Mouse (Mus musculus): ENCODE measurements around the gene Pdpn. TPM values are rescaled to one million over a fixed set of nuclear protein-coding genes. Genes with fewer than 3 reads are reported as not detected.

Gene Pdpn
- polyA plus RNA-seq, 1 experiment from 2014 or later = 49.9 TPM

DNA sequence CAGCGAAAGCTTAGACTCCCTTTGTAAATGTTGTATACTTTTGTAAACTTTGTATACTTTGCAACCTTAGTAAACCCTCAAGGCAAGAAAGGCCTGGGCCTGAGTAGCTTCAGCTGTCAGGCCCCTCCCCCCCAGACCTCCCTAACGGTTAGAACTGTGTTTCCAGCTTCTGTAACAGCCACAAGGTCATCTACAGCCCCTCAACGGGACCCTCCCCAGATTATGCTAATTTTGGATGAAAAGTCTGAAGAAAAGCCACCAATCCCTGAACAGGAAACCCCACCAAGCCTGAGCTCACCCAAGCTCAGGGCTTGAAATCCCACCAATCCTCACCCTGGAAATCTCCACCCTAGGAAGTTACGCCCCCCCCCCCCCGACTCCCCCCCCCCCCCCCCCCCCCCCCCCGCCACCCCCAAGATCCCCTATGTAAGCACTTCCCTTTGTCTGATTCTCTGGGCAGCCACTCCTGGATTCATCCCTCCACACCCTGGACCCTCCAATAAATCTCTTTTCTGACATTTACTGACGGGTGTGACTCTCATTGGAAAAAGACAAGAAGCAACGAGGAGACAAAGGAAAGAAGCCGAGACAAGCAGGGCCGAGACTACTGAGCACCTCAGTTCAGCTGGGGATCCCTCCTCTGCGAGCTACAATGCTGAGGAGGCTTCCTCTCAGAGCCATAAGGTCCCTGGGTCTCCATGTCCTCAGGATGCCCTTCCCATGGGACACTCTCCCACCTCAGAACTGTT, 25.0 kb upstream of the Pdpn start:
- WGBS = 17% methylated on average over 8 of the region's 11 CpGs
- H3K4me2 ChIP-seq (ENCODE audit: low read length) = no peak overlapping the region; the same call in 1 of the 2 replicates

DNA sequence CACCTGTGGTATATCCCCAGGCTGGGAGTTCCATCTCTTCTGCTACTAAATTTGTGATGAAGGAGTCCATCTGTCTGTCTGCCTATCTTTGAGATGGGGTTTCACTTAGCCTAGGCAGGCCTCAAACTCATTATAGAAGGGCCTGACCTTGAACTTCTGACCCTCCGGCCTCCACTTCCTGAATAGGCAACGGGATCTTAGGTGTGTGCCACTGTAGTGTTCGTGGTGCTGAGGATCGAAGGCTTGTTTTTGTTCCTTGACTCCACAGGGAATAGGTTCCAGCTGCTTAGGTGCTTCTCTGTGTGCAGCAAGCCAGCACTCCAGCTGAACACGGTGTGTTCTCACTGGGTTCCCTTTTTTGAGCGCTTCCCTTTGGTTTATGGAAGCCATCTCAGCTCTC, 13.9 kb upstream of the Pdpn start:
- Histone ChIP-seq H3K4me2 (ENCODE audit: low read length) (no peak overlapping the region), H3K36me3 (ENCODE audit: insufficient read depth, low read length) (no peaks in the 10 kb centered on the region), H3K4me1 (replicated peaks; ENCODE audit: insufficient read depth, low read length) (no peaks in the 10 kb centered on the region), H3K4me3 (replicated peaks; ENCODE audit: low read depth, low read length) (no peak overlapping the region), H3K27ac (no peak overlapping the region), H3K9ac (ENCODE audit: low read depth, low read length) (no peak overlapping the region), H3K27me3 (ENCODE audit: insufficient read depth, low read length) (no peaks in the 10 kb centered on the region), H3K9me3 (replicated peaks; ENCODE audit: low read length) (no peaks in the 10 kb centered on the region)
- DNase-seq (ENCODE audit: low spot score) = no peak
- ATAC-seq (replicated peaks; ENCODE audit: low FRiP score, low read depth) = no peak
- WGBS = 39% methylated on average over 6 of the region's 6 CpGs
- no peak for TF ChIP-seq CTCF (IDR thresholded peaks at IDR 0.05; ENCODE audit: low read depth)

More for the DNA sequence above, 25.0 kb upstream of the Pdpn start:
- Histone ChIP-seq H3K4me1 (replicated peaks; ENCODE audit: insufficient read depth, low read length) (0 out of 2 replicates have a peak, but pooled peaks cover 2% of the 10 kb centered on the region), H3K27me3 (ENCODE audit: insufficient read depth, low read length) (no peaks in the 10 kb centered on the region), H3K9ac (ENCODE audit: low read depth, low read length) (no peak overlapping the region), H3K9me3 (replicated peaks; ENCODE audit: low read length) (no peaks in the 10 kb centered on the region), H3K4me3 (replicated peaks; ENCODE audit: low read depth, low read length) (no peak overlapping the region), H3K27ac (no peak overlapping the region), H3K36me3 (ENCODE audit: insufficient read depth, low read length) (no peaks in the 10 kb centered on the region)
- no peak for TF ChIP-seq CTCF (IDR thresholded peaks at IDR 0.05; ENCODE audit: low read depth)
- peak; percentile 26; the same call in 1 of the 2 replicates for ATAC-seq (replicated peaks; ENCODE audit: low FRiP score, low read depth)
- peak; percentile 16 for DNase-seq (ENCODE audit: low spot score)

- 52% methylated on average over 2 of the region's 2 CpGs for WGBS
- H3K4me3 ChIP-seq (replicated peaks; ENCODE audit: low read depth, low read length) = no peak overlapping the region
- H3K4me1 ChIP-seq (replicated peaks; ENCODE audit: insufficient read depth, low read length) = no peaks in the 10 kb centered on the region
- DNase-seq (ENCODE audit: low spot score) = no peak
- peak; percentile 61 for TF ChIP-seq CTCF (IDR thresholded peaks at IDR 0.05; ENCODE audit: low read depth)
- H3K27ac ChIP-seq = no peak overlapping the region
- H3K4me2 ChIP-seq (ENCODE audit: low read length) = no peak overlapping the region
- H3K36me3 ChIP-seq (ENCODE audit: insufficient read depth, low read length) = no peaks in the 10 kb centered on the region
- no peaks in the 10 kb centered on the region for H3K27me3 ChIP-seq (ENCODE audit: insufficient read depth, low read length)
- H3K9ac ChIP-seq (ENCODE audit: low read depth, low read length) = no peak overlapping the region
- no peak for ATAC-seq (replicated peaks; ENCODE audit: low FRiP score, low read depth)
- H3K9me3 ChIP-seq (replicated peaks; ENCODE audit: low read length) = no peaks in the 10 kb centered on the region
These were observed 12.0 kb upstream of the Pdpn start for GRCm38 (mm10) chr4:143311341-143311740.

- H3K4me1 ChIP-seq (replicated peaks; ENCODE audit: insufficient read depth, low read length) = no peaks in the 10 kb centered on the region
- H3K9ac ChIP-seq (ENCODE audit: low read depth, low read length) = no peak overlapping the region
- no peak for DNase-seq (ENCODE audit: low spot score)
- TF ChIP-seq CTCF (IDR thresholded peaks at IDR 0.05; ENCODE audit: low read depth) = no peak
- H3K4me2 ChIP-seq (ENCODE audit: low read length) = no peak overlapping the region
- 60% methylated on average over 5 of the region's 5 CpGs for WGBS
- no peaks in the 10 kb centered on the region for H3K36me3 ChIP-seq (ENCODE audit: insufficient read depth, low read length)
- no peaks in the 10 kb centered on the region for H3K27me3 ChIP-seq (ENCODE audit: insufficient read depth, low read length)
- H3K4me3 ChIP-seq (replicated peaks; ENCODE audit: low read depth, low read length) = no peak overlapping the region
- no peaks in the 10 kb centered on the region for H3K9me3 ChIP-seq (replicated peaks; ENCODE audit: low read length)
- no peak overlapping the region for H3K27ac ChIP-seq
- no peak for ATAC-seq (replicated peaks; ENCODE audit: low FRiP score, low read depth)
These were observed 6.8 kb upstream of the Pdpn start for GRCm38 (mm10) chr4:143305987-143306772.

GRCm38 (mm10) chr4:143305031-143305430, 5.7 kb upstream of the Pdpn start:
- H3K27ac ChIP-seq = no peak overlapping the region
- H3K4me2 ChIP-seq (ENCODE audit: low read length) = no peak overlapping the region
- H3K9ac ChIP-seq (ENCODE audit: low read depth, low read length) = no peak overlapping the region
- TF ChIP-seq CTCF (IDR thresholded peaks at IDR 0.05; ENCODE audit: low read depth) = no peak
- H3K9me3 ChIP-seq (replicated peaks; ENCODE audit: low read length) = no peaks in the 10 kb centered on the region
- no peak overlapping the region for H3K4me3 ChIP-seq (replicated peaks; ENCODE audit: low read depth, low read length)
- 90% methylated on average over 4 of the region's 4 CpGs for WGBS
- DNase-seq (ENCODE audit: low spot score) (no peak), ATAC-seq (replicated peaks; ENCODE audit: low FRiP score, low read depth) (no peak)
- H3K27me3 ChIP-seq (ENCODE audit: insufficient read depth, low read length) = no peaks in the 10 kb centered on the region
- no peaks in the 10 kb centered on the region for H3K36me3 ChIP-seq (ENCODE audit: insufficient read depth, low read length)
- H3K4me1 ChIP-seq (replicated peaks; ENCODE audit: insufficient read depth, low read length) = 0 out of 2 replicates have a peak, but pooled peaks cover 2% of the 10 kb centered on the region

GRCm38 (mm10) chr4:143302279-143302890, 3.0 kb upstream of the Pdpn start:
- no peak for ATAC-seq (replicated peaks; ENCODE audit: low FRiP score, low read depth)
- H3K4me1 ChIP-seq (replicated peaks; ENCODE audit: insufficient read depth, low read length) = 0 out of 2 replicates have a peak, but pooled peaks cover 4% of the 10 kb centered on the region
- WGBS = 63% methylated on average over 11 of the region's 11 CpGs
- no peak for DNase-seq (ENCODE audit: low spot score)
- no peak overlapping the region for H3K27ac ChIP-seq
- TF ChIP-seq CTCF (IDR thresholded peaks at IDR 0.05; ENCODE audit: low read depth) = no peak
- no peaks in the 10 kb centered on the region for H3K9me3 ChIP-seq (replicated peaks; ENCODE audit: low read length)
- H3K9ac ChIP-seq (ENCODE audit: low read depth, low read length) = no peak overlapping the region
- no peaks in the 10 kb centered on the region for H3K27me3 ChIP-seq (ENCODE audit: insufficient read depth, low read length)
- no peaks in the 10 kb centered on the region for H3K36me3 ChIP-seq (ENCODE audit: insufficient read depth, low read length)
- H3K4me3 ChIP-seq (replicated peaks; ENCODE audit: low read depth, low read length) = no peak overlapping the region
- no peak overlapping the region for H3K4me2 ChIP-seq (ENCODE audit: low read length)
